Mouse (Mus musculus) spleen, postnatal 36 days (tissue): Measurements from ENCODE around the gene Bhmt.

Experiments
- DNase-seq, 2 experiments: peaks; one replicate each; pipeline ENCODE4 v3.0.0; 2022; ENCODE audit warnings: low spot score in 2 of 2, mixed read lengths in 1 of 2

The Bhmt gene

DNA sequence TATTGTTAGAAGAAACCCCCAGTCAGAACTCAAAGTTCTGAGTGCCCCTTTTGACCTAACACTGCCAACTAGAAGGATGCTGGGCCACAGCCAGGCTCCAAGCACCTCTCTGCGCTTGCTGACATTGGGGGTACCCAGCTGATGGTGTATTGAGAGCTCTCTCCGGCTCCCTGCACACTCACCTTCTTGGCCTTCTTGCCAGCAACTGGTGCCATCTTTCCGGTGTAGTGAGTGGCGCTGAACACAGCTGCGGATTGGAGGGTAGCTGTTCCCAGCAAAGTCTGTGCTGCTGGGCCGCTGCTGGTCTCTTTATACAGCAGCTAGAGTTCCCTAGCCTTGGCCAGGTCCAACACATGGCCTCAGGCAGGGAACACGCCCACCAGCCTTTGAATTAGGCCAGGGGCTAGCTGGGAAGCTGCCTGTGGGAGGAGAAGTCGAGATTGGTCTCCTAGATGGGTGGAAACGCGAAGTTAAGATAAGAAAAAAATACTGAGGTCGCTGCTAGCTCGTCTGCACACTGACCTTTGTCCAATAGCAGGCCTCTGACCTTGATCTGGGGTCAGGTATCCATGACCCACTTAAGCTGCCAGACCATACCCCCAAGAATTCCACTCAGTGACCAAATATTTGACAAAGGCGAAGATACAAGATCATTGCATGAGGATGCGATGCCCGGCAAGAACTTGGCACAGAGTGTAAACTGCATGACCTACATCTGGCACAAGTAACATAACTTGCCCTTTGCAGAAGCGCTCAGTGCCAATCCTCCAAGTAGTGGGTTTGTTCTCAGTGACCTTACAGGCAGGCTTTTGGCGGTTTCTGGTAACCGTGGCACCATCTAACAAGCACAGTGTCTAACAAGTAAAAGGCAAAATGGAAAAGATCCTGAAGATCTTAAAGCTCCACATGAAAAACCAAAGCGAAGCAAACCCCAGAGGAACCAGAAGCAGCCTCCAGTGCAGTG lies at the start of gene Bhmt:
TSS of gene Bhmt (minus strand) at position 680 of the 964 bp plus-strand sequence.
- no peak for DNase-seq

DNA sequence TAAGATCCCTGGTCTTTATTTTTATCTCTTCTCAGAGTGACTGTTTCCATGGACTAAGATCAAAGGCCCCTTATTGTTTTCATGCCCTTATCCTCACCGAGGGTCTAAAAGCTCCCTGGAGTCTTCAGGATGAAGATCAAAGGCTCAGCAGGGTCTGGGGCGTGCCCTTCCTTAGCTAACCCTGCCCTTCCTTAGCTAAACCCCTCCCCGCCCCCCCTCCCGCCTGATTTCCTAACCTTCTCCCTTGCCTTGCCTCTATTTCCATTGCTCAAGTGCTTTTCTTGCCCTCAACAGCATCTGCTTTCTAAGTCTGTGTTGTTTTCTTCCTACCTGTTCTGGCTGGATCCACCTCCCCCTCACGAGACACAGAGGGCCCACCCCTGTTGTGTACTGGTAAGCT lies 49.6 kb upstream of the Bhmt start:
- no peak for DNase-seq

DNA sequence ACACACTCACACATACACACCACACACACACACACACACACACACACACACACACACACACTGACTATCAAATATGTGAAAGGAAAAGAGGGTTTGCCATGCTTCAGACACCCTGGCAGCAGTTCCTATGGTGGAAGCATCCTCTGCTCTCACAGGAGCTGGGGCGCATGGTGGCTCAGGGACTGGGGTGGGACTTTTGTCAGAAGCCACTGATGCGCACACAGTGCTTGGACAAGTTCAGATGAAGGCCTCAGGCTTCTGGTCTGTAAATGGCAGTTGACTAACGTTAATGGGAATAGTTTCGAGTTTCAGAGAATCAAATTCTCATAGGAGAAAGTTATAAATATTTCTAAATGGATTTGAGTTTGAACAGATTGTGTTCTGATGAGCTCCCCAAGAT lies 47.5 kb upstream of the Bhmt start:
- no peak for DNase-seq

DNA sequence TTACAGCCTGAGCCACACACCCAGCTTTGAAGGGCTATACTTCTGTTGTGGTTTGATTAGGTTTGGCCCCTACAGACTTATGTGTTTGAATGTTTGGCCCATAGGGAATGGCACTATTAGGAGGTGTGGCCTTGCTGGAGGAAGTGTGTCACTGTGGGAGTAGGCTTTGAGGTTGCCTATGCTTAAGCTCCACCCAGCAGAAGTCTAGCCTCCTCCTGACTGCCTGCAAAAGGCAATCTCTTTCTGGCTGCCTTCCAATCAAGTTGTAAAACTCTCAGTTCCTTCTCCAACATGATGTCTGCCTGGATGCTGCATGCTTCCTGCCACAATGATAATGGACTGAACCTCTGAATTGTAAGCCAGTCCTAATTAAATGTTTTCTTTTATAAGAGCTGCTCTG lies 45.6 kb upstream of the Bhmt start:
- DNase-seq: no peak

DNA sequence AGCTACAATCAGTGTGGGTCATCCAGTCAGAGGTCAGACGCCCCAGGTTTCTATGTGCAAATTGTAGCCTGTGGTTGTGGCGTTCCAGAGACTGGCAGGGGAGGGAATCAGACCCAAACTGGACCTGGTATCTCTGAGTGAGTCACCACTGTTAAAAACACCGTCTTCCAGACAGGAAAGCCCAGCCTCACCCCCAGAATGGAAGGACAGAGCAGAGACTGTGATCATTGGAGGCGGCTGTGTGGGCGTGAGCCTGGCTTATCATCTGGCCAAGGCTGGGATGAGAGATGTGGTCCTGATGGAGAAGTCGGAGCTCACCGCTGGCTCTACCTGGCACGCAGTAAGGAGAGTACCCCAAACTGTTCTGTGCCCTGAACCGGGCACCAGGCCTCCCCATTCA lies 39.1 kb upstream of the Bhmt start:
- no peak for DNase-seq

DNA sequence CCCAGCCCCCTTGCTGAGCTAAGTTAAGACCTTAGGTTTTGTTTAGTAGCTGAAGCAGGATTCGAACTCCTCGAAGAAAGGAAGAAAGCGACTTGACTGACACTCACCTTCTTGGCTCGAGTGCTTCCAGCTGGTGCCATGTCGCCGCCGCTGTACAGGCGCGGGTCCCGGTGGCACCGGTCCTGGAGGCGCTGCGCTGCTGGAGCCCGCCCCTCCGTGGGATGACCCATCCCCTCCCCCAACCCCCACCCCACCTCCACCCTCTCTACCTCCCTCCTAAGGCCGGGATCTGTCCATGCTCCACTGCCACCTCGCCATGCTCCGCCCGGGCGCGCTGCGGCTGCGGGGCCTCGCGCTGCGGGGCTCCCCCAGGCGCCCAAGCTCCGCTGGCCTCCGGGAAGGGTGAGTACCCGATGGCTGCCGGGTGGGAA lies 36.4 kb upstream of the Bhmt start, which contains the start of the genes Bhmt2 and Dmgdh:
TSS of gene Bhmt2 (minus strand) at position 172 of the 431 bp plus-strand sequence.
TSS of gene Dmgdh (plus strand) at position 303 of the 431 bp plus-strand sequence.
- no peak for DNase-seq

DNA sequence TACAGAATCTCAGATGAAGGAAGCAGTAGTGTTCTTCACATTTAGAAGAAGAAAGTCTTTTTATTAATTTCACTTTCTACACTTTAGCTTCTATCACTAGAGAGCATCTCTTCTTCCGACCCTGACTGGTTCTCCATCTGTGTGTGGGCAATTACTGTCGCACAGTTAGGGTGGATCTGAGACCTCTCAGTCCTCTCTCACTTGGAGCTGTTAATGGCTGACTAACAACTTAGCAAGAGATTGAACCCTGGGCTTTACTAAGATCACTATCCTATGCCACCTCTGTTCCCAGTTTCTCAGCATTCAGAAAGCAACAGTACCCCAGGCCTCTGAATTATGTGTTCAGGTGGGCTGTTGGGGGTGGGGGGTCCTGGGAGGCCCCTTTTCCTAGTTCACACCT lies 35.5 kb upstream of the Bhmt start:
- no peak for DNase-seq

DNA sequence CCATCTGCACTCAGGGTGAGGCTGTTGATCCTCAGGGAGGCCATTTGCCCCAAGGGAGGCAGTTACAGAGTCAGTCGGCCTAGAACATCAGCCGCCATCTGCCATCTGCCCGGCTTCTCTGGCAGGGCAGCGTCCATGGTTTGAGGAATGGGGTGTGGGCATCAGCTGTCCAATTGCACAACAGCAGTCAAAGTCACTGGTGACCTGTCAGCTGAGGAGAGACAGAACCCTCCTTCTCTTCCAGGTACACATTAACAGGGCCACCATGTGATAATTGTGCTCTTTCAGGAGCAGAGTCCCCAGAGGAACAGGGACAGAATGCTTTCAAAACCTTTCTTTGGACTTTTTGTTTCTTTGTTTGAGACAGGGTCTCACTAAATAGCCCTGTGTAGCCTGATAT lies 34.6 kb upstream of the Bhmt start:
- no peak for DNase-seq

DNA sequence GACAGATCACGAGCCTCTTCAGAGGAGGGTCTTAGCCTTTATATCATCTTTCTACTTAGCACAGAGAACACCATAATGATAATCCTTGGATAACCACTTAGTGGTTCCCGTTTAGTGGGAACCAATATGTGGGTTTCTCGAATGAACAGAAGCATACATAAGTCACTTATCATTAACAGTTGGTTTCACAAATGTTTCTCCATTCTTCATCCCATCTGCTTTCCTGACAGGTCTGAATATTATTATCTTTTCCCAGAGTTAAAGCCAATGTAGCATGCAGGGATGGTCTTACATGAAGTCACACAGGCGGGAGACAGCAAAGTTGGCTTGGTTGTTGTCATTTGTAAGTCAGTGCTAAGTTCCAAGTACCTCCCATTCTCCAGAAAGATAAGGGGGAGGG lies 29.8 kb upstream of the Bhmt start:
- no peak for DNase-seq

DNA sequence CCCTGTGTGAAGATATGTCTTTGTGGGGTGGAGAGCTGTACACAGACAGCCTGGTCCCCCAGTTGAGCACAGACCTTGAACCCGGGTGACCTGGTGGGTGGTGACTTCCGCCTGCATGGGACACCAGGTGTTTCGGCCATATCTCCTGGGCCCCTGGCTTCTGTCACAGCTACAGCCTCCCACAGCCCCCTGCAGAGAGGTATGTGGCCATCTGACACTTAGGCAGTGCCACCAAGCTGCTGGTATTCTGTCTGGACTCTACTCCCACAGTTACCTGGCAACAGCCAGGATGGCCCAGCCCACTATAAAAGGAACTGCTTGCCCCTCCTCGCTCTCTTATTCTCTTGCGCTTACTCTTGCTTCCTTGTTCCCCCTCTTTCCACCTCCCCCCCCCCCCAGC lies 20.2 kb upstream of the Bhmt start:
- DNase-seq: no peak

DNA sequence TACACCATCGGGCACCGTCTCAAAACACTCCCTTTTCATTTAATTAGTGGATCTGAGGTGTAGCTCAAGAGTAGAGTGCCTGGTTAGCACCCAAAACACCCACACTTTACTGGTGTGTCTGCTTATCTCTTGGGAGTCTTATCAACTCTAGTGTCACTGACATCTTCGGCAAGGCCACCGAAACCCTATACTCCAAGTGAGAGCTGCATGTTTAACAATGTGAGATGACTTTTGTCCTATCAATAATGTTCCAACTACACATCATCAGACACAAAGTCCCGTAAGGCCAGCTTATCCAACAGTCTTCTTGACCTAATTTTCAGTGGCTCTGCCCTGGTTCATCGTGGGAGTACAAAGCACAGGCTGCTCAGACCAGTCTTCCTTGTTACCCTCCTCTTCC lies 15.6 kb upstream of the Bhmt start:
- no peak for DNase-seq

DNA sequence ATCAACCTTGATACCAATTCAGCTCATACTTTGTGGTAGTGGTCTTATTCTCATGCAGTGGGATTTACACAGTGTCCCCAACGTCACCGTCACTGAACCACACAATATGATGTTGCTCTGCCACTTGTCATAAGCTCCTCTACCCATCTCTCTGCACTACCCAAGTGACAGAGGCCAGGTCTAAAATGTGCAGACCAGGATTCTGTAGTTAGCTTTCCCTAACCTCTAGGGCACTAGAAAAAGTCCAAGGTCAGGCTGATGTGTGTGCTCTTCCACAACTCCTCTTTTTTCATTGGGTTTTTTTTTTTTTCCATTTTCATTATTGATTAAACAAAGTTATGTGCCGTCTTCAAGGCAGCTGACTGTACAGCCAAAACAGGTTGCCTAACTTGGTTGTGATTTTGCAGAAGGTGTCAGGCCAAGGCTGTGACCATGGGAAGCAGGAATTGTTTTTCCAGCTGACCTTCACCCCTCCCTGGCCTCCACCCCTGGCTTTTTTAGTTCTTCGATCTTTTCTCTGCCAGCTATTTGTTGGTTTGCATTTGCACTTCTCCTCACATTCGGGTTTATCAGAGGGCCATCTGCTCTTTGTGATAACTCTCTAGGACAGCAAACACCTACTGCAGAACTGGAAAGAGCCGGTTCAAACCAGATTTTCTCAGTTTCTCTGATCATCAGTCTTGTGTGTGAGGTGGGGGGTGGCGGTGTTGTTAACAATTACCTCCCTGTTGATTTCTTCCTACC lies 10.8 kb upstream of the Bhmt start:
- no peak for DNase-seq

DNA sequence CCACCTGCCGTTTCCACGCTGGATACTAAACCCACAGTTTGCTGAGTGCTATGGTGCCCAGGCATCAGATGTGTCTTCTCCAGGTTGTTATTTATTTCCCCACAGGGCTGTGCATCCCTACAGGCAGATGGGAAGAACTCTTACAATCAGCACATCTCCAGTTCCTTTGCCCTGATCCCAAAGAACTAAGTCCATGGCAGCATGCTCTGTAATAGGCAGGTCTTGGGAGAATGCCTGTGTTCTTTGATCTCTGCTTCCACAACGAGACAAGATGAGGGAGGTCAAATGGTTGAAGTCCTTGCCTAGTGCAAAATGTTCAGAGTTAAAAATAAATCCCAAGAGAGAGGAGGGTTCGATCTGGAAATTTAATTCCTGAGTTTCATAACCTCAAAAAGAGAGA lies 1.9 kb upstream of the Bhmt start:
- no peak for DNase-seq

DNA sequence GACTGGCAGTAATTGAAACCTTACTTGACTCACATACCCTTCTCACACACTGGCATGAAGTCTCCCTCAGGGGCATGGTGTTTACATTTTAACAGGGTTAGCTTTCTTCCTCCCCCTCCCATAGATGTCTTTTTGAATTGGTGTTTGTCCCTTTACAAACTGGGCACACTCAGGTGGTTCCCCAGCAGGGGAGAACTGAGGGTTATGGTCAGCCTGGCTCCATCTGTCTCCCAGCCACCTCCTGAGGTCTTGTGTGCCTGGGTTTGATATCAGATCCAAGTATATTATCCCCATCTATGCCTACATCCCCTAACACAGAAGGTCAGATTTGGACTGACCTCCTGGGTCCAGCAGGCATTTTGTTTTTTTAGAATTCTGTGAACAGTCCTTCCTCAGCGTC lies 1.2 kb downstream of the Bhmt start:
- DNase-seq: no peak

DNA sequence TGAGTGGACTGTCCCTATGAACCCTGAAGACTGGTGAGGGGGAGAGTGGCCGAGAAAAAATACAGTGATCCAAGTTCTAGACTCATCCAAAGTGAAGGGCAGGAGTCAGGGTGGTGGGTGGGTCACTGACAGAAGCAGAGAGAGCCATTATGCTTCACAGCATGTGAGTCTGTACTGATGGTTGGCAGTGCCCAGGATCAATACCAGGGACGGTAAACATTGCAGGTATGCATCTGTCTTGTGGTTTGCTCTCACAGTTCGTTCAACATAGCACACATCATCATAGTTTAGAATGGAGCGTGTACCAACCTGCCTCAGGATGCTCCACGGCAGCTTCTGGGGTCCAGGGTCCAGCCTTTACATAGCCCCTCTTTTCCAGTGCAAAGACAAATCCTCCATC lies 4.8 kb downstream of the Bhmt start:
- DNase-seq: no peak

DNA sequence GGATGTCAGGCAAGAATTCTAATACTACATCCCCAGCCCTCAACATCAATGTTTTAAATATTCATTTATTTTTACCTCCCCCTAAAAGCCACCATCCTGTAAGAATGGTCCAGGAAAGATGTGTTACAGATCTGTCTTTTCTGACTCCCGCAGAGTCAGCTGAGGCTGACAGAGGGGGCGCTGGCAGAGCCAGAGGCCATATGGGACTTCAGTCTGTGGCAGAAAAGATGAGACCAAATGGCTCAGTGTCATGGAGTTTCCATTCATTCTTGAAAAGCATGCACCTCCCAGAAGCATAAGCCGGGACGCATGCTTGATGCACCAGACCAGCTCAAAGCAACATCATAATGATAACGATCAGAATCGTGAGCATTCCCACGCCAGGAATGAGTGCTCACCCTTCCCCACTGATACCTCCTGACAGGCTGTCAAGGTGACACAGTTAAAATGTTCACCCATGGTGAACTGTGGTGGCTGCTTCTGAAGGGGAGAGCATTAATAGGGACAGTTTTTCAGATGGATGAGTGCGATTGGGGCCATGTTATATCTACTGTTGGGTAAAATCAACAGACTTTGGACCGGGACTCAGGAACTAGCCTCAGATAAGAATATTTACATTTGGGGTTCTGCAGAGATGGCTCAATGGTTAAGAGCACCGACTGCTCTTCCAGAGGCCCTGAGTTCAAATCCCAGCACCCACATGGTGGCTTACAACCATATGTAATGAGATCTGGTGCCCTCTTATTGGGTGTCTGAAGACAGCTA lies 6.6 kb downstream of the Bhmt start:
- no peak for DNase-seq

DNA sequence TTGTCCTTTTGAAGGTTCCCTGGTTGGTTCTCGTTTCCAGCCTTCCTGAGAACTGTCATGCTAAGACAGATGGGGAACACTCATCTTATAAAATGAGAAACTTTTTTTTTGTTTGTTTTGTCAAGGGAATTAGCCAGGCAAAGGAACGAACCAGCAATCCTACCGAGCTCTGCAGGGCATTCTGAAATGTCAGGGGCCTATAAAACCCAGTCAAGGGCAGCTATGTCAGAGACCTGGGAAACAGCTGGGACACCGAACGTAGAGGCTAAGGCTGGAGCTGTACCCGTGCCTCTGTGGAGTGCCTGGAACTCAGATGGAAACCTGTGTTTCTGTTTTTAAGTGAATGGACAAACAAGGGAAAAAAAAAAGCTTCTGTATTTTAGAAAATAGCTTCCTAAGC lies 8.9 kb downstream of the Bhmt start:
- no peak for DNase-seq

DNA sequence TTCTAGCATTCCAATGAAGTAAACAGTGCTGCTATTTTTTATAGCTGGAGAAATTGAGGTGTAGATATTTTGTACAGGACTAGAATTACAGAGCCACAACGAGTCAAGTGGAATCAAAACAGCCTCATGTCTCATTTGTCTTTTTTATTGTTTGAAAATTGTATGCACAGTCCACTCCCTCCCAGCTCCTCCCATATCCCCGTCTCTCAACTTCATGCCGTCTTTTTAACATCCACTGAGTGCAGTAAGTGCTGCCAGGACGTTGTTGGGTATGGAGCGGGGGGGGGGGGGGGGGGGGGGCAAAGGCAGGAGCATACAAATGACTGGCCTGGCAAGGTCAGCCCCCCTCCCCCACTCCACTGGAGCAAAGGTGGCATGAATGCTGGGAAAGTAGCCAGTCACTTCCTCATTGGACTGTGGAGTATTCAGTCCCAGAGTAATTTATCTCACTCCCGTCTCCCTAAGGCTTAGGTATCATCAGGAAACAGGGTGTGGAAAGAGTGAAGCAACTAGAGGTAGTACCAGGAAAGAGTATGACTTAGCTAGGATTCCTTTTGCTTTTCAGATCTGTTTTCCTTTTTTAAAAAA lies 23.3 kb downstream of the Bhmt start:
- no peak for DNase-seq

DNA sequence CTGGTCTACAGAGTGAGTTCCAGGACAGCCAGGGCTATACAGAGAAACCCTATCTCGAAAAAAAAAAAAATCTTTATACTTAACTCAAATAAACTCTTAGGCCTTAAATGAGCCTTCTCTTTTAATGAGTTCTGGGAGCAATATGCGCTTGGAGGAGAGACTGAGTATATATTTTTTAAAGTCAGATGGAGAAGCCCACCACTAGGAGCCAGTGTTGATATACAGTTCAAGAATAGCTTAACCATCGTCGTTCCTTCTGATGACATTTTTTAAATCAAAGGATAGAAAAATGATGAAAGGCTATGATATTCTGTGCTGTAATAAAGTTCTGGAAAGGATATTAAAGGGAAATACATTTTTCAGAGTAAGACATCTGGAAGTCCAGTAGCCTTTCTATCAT lies 24.0 kb downstream of the Bhmt start:
- DNase-seq: no peak

DNA sequence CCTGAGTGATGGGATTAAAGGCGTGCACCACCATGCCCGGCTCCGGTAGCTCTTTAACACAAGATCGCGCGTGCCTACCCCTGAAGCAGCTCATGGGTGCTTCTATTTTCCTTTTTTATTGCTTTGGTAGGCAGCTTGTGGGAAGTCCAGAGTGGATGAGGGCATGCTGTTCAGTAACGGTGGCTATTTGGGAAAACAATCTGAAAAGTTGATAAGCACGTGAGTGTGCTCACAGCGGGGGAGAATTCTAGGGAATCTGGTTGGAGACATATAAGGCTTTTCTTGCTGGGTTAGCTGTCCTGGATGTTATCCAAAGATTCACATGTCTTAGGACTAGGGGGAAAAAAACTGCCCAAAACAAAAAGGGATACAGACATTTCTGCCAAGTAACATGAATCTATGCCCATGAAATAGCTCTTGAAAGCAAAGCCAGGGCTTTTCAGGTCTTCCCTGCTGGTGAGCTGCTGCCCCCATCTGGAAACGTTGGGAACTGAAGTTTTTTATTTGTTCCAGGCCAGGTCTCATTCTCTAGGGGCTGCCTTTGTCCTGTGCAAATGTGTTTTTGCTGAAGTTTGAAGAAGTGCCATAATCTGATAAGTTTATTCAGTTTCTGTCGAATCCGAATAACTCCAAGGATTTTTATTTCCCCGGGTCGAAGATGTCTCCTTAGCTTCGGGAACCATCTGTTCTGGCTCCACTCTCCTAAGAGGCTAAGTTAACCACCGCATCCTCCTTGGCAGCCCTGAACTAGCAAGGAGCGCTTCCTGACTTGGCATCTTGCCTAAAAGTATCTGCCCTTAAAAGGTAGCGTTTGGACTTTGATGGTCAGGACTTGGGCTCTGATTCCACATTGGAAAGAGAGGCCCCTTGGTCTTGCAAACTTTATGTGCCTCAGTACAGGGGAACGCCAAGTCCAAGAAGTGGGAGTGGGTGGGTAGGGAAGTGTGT lies 24.8 kb downstream of the Bhmt start:
- DNase-seq: peak; percentile 14 to 18

DNA sequence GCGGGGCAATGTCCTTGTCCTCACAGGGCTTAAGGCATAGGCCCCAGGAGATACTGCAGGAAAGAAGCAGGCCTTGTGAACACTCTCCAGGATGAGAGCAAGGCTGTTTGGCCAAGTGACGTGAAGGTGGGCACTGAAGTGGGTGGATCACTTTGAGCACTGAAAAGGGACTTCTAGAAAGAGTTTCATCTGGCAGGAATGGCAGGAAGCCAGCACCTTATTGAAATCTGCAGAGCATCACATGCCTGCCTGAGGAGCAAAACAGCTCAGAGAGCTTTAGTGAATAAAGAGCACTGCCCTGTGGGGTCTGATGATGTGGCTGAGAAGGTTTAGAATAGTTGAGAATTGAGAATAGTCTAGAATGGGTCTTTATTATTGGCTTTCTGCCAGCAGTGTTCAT lies 29.3 kb downstream of the Bhmt start:
- no peak for DNase-seq
